Mouse (Mus musculus) right cerebral cortex, postnatal 10 days (tissue): ENCODE data around the gene Lctl.

Experiments used
- DNase-seq, 2 experiments: peaks; one replicate each; pipeline ENCODE4 v3.0.0; 2021; ENCODE audit warnings: low spot score in 2 of 2

Lctl gene

DNA sequence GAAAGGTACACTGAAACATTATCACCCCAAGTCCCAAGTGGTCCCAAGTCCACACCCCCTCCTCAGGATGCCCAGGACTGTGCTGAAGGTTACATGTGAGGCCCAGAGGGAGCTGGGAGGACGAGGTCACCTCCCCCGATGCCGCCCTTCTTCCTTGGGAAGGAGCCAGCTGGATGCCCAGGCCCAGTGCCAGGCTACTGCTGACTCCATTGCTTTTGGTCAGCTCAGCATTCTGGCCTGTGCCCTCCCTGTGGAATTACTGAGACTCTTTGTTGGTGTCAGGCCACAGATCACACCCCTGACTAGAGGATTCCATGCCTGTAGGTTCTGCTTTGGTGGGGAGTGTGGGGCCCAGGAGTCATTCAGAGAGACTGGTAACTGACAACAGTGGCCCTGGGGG lies at the start of gene Lctl:
TSS of gene Lctl (plus strand) at position 272 of the 400 bp plus-strand sequence.
- DNase-seq, result no peak

DNA sequence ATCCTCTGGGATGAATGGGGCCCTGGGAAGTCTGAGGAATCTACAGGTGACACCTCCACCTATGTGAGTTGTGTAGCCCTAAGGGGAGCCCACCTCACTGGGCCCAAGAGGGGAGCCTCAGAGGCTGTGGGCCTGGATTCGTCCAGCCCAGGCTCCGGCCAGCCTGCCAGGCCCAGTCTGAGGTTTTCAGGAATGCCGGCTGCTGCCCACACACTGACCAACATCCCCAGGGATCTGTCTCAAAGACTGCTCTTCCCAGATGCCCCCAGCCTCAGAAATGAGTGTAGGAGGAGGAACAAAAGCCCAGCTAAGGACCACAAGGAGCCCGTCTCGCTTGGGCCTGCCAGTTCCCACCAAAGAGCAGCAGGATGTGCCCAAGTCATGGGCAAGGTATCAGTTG lies 49.2 kb upstream of the Lctl start:
- DNase-seq, result no peak

DNA sequence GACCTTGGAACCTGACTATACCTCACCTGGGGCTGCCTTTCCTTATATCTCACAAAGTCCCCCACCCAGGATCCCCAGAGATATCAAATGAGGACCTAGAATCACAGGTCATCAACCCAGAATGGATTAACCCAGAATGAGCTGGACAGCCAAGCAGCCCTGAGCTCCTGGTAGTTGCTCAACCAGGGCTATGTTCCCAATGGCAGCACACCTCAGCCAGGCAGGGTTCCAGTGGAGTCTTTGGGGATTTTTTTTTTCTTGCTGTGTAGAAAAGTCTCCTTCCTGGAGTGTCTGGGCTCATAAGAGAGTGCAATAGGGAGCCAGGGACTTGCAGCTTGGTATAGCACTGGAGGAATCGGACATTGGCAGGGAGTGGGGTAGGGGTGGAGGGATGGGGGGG lies 48.4 kb upstream of the Lctl start:
- DNase-seq, result no peak

DNA sequence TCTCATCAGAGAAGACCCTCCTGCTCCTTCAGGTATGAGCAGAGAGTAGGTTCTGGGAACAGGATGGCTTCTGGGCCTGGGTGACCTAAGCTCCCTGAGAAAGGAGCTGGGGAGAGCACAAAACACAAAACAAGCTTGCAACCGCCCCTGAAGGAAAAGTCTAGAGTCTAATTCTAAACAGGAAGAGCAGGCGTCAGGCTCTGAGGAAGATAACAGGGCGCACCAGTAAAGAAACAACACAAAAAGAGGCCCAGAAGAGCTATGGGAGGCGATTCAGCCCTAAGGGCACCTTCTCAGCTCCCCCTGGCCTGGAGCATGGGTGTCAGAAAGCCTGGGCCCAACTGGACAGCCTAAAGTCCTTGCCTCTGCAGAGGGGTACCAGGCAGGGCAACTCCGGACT lies 47.8 kb upstream of the Lctl start:
- DNase-seq, result no peak

DNA sequence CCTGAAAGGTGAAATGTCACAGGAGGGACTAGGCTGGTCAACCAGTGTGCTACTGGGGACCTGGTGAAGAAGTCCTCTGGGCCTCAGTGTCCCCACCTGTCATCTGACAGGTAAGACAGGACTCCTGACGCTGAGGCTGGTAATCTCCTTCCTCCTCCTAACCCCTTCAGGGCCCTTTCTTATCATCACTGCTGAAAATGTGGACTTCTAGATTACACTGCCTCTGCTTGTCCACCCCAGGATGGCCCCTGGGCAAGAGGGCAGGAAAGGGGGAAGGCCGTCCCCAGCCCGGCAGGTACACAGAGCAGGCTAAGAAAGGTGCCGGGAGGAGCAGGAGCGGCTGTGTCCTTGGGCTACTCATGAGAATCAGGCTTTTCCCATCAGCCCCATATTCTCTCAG lies 46.3 kb upstream of the Lctl start:
- DNase-seq, result no peak

DNA sequence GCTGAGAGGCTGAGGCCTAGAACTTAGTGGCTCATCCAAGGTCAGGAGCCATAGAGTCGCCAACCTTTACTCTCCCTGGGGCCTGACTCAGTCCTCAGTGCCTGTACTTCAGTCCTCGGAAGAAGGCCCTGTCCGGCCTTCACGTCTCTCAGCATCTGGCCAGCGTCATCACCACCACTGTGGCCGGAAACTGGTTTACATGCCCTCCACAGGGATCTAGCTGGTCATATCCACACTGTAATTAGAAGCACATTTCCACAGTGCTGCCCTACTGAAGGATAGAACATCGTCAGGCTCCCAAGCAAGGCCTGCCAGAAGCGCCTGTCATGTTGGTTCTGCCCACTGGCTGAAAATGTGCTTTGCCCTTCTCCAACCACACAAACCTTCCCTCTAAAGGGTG lies 42.1 kb upstream of the Lctl start:
- no peak for DNase-seq

DNA sequence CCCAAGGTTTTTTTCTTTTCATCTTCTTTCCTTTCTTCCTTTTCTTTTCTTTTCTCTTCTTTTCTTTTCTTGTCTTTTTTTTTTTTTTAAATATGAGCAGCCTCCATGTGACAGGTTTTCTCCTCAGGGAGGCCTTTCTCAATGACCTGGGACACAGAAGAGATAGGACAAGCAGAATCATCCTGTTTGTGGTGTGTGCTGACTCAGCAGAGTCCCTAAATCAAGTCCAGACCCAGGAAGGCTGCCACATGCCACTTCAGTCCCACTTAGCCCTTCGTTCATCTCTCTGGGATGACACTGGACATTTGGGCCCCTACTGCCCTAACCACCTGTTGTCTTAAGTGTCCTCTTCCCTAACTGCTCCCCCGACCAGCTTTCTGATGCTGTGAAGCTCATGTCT lies 40.5 kb upstream of the Lctl start:
- DNase-seq, result no peak

DNA sequence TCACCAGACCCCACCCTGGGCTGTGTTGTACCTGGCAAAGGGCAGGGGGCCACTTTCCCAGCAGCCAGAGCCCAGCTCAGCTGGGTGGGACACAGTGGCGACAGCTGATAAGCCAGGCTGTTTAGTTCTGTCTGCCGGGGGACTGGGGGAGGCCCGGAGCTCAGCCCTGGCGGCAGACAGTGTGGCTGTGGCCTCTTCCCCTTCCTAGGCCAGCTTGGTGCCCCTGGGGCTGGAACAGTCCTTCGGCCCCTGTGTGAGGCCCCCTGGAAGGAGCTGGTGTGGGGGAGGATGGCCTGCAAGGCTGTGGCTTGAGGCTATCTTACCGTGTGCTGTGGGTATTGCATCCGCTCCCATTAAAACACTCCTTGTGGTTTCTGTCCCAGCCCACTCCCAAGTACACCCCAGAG lies 38.6 kb upstream of the Lctl start:
- no peak for DNase-seq

DNA sequence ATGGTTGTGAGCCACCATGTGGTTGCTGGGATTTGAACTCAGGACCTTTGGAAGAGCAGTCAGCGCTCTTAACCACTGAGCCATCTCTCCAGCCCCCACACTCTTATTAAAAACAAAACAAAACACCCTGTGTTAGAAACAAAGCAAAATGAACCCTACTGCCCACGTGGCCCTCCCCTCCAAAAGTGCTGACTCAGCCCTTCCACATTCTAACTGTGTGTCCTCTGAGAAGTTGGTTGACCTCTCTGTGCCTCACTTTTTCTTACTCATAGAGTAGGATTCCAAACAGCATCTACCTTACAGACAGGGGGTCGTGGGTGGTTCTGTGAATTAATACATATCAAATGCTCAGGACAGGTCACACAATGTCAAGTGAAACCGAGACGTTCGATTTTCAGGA lies 37.0 kb upstream of the Lctl start:
- no peak for DNase-seq

DNA sequence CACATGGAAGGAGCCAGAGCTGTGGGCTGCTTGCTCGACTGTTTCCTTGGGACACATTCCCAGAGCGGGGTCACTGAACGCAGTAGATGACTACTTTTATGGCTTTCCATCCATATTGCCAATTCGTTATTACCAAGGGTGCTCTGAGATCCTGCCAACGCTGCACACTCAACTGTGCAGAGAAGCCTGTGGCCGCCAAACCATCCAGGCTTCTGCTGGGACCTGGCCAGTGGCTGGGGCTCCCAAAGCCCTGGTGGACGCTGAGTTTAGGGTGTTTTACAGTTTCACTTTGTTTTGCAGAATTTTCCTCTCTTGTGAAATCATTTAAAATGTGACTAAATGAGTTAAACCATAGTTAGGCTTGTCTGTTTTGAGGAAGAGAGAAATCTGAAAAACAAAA lies 32.7 kb upstream of the Lctl start:
- DNase-seq, result no peak

DNA sequence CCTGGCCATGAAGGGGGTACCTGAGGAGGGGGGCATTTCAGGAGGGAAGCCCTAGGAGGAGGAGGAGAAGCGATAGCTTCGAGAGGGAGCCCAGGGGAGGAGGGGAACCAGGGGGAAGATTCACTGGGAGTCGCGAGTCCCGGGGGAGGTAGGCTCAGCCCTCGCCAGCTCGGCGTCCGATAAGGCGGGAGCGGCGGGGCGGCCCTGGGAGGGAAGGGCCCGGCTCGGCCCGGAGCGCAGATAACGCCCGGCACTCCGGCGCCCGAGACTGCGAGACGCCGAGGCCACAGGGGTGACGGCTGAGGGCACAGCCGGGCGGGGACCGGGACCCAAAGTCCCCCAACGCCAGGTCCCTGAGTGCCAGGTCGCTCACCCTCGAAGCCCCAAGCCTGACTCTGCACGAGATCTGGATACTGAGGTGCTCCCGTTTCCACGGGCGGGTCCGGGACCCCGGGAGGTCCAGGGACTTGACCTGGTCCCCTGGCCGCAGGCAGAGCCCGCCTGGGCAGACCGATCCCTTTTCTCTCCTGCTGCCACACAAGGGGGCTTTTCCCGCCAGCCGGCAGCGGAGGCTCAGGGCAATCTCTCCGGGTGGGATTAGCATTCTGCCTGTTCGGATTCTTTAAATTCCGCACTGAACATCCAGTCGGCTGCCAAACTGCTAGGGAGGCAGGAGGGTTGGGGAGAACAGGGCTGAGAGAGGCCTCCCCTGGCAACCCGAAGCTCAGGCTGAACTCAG lies 32.1 kb upstream of the Lctl start:
- peak in 1 of 2 experiments; percentile 39 for DNase-seq

DNA sequence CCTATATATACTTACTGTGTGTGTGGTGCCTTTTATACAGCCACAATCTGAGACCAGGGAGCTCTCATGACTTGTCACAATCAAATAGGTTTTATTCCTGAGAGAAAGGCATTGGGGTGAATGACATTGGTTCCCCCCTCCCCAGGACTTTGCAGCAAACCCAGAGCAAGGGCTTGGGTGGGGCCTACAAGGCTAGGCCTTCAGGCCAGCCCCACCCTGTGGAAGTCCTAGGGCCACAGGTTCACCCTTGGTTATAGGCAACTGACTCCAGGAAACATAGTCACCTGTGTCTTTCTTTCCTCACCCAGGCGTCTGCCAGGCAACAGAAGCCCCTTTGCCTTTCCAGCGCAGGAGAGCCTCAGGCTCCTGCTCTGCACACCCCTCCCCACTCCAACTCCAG lies 31.0 kb upstream of the Lctl start:
- DNase-seq, result no peak

DNA sequence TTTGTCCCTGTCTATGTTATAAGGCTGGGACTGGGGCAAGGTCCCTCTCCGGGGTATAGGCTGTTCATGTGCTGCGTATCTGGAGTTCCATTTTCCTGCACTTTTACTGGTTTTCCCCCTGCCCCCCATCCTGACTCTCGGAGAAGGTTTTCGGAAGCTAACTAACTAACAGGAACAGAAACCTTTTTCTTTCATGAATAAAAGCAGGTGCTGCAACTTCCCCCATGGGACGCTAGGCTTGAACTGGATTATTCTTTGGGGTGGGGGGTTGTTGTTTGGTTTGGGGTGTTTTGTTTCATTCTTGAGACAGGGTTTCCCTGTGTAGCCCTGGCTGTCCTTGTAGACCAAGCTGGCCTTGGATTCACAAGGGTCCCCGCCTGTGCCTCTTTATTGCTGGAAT lies 30.4 kb upstream of the Lctl start:
- no peak for DNase-seq

DNA sequence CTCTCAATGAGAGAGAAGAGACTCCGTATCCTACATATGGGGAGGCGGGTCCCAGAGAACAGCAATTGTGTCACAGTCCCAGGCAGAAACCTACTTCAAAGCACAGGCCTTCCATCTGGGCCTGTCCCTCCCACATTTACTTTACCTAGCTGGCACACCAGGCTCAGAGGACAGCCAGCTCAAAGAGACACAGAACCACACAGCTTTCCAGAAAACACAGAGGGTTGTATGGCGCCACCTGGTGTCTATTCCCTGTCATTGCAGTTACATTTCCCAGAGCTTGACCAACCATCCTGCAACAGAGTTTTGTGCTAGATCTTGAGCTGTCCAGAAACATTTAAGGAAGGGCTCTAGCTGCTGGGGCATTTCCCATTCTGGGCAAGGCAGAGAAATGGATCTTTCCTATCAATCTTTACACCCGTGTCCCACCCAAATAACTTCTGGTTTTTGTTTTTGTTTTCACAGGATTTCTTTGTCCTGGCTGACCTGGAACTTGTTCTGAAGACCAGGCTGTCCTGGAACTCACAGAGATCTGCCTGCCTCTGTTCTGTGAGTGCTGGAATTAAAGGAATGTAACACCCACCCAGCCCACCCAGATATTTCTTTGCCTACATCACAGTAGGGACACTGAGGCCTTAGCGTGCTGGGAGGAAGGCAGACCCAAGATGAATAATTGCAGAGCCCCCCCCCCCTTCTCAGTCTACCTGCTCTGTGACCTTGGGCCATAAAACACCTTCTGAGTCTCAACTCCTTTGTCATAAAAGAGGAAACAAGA lies 29.3 kb upstream of the Lctl start:
- DNase-seq, result peak; percentile 75 to 83

DNA sequence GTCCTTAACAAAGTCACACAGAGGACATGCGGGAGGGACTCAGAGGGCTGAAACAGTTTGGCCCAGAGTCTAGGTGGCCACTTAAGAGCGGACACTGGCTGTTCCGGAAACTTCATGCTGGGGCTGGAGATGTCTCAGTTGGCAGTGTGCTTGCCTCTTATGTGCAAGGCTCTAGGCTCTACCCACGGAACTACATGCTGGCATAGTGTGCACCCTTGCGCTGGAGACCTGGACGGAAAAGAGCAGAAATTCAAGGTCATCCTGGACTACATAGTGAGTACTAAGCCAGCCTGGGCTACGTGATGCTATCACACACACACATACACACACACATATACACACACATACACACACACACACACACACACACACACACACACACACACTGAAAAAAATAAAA lies 28.6 kb upstream of the Lctl start:
- DNase-seq, result no peak

DNA sequence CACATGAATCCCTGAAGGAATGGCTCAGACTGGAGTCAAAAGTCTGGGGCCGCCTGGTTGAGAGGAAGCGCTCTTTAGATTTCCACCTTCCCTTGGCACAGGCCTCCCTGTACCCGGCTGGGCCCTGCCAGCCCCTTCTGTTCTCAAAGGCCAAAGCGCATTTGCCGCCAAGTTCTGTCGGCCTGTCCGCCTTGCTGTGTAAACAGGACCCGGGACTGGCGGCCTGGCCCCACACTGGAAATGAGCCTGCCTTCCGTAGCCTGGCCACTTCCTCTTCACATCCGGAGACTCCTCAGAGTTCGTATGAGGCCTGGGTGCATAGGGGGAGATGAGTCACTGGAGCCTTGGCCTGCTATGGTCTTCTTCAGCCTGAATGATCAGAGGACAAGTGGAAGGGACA lies 27.9 kb upstream of the Lctl start:
- DNase-seq, result peak; percentile 66 to 67

DNA sequence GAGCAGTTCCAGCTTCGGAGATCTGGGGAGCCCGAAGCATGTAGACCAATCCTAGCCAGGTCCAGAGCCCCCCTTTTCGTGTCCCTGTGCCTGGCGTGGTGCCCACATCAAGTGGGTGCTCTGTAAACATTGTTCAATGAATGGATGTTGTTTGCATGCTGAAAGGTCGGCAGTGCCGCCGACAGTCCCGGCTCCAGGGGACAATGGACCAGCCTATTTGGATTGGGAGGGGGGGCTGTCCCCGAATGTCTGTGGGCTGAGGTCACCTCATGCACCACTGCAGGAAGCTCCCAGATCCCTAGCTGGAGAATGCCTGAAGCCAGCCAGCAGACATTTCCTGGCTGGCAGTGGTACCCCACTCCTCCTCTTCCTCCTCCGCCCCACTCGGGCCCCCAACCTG lies 22.9 kb upstream of the Lctl start:
- DNase-seq, result no peak

DNA sequence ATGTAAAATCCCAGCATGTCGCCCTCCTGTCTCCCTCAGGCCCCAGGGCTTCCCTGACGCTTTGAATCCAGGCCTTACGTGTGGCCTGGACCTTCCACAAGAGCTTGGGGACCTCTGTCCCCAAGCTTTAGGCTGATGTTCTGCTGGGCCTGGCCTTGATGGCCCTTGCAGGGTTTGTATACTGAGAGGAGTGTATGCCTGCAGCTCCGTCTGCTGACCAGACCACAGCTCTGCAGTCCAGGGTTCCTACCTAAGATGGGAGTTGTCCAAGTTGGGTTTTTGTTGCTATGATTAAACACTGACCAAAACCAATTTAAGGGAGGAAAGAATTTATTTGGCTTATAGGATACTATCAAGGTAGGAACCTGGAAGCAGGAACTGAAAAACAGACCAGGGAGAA lies 18.7 kb upstream of the Lctl start:
- DNase-seq, result no peak

DNA sequence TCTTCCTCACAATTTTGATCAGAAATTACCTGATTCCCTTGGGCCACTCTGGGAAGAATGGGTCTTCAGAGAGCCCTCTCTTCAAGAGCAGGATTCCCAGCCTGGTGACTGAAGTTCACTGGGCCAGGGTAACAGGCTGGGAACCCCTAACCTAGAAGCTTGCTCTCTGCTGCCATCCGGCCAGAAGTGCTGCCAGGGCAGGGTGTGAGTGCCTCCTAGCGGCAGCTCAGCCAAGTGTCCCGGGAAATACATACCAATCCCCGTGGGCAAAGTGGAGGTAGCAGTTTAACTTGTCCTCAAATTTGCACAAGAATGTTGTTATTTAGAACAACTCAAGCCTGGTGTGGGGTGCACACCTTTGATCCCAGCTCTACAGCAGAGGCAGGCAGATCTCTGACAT lies 16.5 kb upstream of the Lctl start:
- peak in 1 of 2 experiments; percentile 62 for DNase-seq

DNA sequence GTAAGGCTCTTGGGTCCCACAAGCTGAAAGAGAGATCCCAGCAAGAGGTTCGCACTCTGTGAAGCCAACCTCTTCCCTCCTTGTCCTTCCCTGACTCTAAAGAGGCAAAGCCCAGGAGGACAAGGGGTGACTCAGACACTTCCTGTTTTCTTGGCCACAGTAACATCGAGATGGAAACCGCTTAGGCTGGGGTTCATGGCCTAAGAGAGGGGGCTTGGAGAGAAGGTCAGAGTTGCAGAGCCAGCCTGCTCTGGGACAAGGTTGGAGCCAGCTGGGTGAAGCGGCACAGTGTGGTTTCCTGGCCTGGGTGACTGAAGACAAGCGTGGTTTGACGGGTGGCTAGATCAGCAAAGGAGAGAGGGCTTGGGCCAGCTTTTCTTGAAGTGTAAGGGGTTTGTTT lies 11.6 kb upstream of the Lctl start:
- no peak for DNase-seq

DNA sequence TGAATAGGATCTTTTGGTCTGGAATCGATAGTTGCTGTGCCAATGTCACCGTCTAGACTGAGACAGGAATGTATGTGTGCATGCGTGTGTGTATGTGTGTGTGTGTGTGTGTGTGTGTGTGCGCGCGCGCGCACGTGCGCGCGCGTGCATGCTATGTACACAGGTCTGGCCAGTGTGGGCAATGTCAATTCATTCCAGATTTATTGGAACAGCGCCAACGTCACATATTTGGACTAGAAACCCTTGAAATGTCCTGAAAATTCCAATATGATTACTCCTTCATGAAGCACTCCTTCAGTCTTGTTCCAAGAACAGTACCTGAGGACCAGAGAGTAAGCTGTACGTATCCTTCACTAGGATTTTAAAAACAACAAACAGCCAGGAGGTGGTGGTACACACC lies 6.4 kb upstream of the Lctl start:
- DNase-seq, result no peak

DNA sequence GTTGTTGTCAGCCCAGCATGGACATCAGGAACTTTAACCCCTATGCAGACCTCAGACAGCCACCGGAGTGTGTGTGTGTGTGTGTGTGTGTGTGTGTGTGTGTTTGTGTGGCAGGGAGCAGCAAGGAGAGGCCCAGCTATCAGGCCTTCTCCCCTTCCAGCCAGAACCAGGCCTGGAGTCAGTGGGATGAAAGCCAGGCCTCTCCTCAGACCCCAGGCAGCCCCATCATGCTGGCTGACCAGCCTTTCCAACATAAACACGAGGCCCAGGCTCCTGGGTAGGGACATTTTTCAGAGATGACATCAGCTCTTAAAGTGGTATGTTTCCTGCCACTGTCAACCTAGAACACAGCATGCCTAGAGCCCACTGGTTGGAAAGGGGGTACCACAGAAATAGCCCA lies 2.3 kb upstream of the Lctl start:
- no peak for DNase-seq

DNA sequence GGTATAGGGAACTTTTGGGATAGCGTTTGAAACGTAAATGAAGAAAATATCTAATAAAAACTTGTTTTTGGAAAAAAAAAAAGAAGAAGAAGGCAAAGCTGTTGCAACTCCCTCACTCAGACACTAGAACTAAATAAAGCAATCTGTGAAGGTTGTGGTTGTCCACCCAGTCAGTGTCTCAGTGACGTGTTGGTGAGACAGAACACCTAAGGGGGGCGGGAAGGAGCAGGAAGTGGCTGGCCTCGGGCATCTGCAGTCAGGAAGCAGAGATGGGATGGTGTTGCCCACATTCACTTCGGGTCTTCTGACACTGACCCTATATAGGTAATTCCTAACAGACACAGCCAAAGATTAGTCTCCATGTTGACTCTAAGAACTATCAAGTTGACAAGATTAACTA lies 1.2 kb upstream of the Lctl start:
- DNase-seq, result no peak

DNA sequence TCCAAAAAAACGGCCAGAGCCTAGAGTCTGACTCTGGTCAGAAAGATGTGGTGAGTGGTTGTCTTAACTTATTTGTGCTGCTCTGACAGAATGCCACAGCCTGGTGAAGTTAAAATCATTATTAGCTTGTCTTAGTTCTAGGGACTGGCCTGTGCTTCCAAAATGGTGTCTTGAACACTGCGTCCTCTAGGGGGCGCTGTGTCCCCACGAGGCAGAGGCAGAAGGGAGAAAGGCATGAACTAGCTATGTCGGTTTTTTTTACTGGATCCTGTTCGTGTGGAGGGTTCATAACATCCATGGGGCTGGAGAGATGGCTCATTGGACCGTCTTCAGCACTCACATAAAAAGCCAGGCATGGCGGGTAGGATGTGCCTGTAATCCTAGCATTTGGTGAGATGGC lies 3.0 kb downstream of the Lctl start:
- DNase-seq, result peak in 1 of 2 experiments; percentile 38
